Mouse (Mus musculus): ENCODE data around the gene Rln3.

The Rln3 gene

DNA sequence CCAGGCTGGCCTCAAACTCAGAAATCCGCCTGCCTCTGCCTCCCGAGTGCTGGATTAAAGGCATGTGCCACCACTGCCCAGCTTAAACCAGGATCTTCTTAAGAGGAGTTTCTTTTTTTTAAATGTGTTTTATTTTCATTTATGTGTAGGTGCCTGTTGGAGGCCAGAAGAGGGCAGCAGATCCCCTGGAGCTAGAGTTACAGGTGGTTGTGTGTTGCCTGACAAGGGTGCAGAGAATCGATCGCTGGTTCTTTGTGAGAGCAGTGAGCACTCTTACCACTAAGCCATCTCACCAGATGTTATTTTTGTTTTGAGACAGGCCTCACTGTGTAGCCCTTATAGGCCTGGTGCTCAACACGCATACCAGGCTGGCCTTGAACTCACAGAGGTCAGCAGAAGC lies 29.0 kb downstream of the Rln3 start:
- no peak for DNase-seq

DNA sequence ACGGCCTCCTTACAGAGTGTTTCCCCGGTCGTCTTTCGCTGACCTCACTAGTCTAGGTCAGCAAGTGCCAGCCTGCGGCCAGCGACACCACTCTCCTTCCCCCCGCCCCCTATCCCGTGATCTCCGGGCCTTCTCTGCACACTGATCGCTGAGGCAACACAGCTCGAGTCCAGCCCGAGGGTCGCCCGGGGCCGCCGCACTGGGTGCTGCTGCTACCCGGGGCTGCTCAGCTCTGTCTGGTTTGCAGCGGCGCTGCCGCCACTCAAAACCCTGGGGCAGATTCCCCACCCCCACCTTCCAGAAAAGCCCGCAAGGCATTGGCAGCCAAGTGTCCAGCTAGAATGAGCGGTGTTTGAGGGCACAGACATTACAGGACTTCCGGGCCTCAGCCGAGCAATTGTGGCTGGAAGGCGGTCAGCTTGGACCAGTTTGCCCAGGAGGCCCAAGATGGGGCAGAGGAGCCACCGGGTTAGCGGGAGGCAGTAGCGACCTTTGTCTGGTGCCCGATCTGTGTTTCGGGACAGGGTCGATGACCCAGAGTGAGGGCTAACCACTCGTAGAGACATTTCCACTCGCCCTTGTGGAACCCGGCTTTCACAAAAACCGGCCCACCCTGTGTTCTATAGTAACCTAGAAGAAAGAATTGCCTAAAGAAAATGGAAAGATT lies 32.2 kb downstream of the Rln3 start:
- peak; percentile 94 for DNase-seq

DNA sequence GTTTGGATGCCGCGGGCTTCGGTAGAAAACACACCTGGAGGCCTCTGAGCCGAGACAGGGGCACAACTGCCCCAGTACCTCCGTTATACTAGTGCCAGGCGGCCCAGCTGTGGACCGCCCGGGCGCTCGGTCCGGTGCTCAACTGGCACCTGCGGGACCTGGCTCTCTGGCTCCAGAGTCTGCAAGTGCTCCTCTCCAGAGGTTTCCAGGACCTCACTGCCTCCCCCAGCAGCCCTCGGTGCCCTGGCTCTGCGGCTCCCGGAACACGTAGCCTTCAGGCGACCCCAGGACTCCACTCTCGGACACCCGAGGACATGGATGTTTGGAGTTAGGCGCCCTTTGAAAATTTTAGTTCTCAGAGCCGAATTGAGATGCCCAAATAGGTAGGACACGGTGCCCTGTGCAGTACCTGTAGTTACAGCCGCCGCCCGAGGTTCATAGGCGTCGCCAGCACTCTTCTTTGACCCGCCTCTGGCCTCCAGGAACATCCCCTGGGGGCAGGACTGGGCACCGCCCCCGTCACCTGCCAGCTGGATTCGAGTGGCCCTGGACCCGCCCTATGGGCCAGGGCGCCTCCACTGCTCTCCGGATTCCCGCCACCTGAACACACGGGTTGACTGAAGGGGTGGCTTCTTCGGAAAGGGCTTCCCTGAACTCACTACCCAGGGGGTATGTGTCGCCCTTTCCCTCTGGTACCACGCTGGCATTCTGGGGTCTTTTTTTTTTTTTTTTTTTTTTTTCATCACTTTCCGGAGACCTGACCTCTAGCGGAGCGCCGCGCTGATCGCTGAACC lies 32.9 kb downstream of the Rln3 start, which contains the start of gene 2210011C24Rik:
TSS of gene 2210011C24Rik (minus strand) at position 467 of the 794 bp plus-strand sequence.
- peak; percentile 94 for DNase-seq

DNA sequence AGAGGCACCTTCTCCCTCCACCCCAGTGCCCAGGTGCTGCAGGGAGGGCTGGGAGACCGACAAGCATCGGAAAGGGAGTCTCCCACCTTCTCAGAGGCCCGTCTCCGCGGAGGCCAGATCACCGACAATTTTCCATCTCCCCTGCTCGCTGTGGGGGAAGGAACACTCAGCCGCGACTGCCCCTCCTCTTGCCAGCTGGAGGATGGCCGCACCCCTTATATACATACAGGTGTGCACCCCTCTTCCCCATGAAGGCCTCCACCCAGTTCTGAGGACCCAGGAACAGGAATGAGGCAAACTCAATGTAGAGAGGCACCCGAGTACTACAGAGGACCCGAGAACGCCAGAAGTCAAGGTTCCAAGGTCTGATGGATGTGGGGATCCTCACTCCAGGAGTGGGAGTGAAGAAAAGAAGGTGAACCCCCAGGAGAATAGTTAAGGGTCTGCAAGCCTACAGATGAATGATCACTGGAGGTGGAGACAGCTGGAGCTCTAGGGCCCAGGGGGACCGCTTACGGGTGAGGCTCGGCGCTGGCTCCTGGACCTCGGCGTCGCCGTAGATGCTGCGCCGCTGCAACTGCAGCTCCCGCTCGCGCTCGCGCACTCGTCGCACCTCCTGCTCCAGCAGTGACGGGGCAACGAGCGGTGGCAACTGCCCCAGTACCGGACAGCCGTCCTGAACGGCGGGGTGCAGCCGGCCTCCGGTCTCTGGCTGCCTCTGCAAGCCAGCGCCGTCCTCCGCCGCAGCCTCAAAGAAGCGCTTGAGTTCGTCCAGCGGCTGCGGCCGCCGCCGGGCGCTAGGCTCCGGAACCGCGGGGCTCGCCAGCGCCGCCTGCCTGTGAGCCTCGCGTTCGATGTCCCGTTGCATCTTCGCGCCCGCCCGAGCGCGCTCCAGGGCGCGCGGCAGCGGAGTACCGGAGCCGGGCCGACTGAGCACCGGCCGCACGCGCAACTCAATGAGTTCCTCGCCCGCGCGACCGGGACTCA lies 33.9 kb downstream of the Rln3 start:
- DNase-seq = peak; percentile 96

DNA sequence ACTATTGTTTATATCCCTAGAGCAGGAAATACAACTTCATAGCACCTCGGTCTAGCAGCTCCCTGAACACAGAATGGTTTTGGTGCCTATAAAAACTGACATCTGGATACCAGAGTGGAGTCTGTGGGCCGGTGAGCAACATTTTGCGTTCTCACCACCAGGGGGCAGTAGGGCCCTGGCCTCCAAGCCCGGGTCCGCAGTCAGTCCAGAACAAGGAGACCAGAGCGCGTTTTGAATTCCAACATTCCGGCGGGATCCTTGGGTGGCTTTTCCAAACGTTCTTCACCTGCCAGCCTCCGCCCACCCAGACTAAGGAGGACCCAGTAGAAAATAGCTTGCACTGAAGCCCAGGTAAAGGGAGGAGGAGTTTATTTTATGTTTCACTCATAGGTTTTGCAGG lies 34.9 kb downstream of the Rln3 start:
- DNase-seq = peak; percentile 98

DNA sequence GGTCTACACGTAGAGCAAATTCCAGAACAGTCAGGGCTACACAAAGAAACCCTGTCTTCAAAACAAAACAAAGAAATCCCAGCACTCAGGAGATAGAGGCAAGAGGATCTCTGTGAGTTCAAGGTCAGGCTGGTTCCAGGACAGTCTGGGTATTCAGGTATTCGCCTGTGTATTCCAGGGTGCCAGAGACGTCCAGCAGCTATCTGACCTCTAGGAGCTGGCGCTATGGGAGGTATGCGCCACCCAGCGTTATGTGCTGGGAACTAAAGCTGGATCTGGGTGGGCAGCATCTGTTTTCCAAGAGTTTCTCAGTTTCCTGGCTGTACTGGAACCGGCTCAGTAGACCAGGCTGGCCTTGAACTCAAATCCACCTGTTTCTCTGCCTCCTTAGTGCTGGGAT lies 36.4 kb downstream of the Rln3 start:
- no peak for DNase-seq

DNA sequence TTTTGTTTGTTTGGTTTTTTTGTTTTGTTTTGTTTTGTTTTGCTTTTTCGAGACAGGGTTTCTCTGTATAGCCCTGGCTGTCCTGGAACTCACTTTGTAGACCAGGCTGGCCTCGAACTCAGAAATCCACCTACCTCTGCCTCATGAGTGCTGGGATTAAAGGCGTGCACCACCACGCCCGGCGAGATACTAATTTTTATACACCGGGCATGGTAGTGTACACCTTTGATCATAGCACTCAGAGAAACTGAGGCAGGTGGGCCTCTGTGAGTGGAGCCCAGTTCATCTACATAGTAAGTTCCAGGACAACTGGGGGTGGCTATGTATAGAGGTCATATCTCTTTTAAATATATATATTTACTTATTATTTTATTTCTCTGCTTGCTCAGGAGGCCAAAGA lies 39.3 kb downstream of the Rln3 start:
- peak; percentile 92 for DNase-seq

DNA sequence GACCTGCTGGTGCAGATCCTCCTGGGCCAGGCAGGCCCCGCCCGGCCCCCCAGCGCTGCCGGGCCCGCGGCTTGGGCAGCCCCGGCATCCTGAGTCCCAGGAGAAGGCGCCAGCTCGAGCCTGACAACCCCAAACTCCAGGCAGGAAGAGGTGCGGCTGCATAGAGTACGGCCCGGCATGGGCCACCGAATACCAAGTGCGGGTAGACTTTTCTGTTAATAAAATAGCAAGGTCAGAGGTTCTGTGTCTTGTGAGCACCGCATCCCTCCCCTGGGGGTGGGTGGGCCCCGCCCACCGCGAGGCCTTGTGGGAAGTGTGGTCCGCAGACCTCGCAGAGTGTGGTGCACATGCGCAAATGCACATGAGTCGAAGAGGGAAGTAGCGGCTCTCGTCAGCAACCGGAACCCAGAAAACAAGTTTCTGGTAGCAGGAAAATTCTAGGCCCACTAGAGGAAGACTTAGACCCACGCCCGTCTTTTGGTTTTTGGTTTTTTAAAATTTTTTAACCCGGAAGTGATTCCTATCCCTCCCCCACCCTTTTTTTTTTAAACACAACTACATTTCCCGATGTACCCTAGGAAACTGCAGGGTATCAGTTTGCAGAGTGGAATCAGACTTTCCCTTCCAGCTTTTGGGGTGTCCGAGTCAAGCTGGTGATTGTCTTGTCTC lies 40.1 kb downstream of the Rln3 start:
- peak; percentile 99 for DNase-seq

DNA sequence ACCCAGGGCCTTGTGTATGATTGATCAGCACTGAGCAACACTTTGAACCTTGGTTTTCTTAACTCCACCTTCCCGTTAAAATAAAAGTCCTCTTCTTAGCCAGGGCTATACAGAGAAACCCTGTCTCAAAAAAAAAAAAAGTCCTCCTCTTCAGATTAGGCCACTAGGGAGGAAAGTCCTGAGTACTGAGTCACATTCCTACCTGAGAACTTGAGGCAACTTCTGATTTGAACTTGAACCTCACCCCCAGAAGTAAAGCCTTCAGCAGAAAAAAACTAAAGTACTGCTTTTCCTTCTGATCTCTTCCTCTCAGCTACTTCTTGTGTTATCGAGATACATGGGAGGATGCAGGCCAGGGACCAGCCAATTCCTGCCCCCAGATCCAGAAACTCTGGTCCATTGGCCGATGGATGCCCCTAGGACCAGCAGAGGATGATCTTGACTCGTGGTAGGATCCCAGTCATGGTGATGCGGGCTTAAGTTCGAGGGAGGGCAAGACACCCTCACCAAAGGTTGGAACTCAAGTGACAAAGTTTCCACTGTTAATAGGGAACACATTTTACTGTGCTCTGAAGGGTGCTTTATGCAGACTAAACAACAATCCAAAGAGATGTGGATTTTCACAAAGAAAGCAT lies 41.1 kb downstream of the Rln3 start:
- peak; percentile 92 for DNase-seq

DNA sequence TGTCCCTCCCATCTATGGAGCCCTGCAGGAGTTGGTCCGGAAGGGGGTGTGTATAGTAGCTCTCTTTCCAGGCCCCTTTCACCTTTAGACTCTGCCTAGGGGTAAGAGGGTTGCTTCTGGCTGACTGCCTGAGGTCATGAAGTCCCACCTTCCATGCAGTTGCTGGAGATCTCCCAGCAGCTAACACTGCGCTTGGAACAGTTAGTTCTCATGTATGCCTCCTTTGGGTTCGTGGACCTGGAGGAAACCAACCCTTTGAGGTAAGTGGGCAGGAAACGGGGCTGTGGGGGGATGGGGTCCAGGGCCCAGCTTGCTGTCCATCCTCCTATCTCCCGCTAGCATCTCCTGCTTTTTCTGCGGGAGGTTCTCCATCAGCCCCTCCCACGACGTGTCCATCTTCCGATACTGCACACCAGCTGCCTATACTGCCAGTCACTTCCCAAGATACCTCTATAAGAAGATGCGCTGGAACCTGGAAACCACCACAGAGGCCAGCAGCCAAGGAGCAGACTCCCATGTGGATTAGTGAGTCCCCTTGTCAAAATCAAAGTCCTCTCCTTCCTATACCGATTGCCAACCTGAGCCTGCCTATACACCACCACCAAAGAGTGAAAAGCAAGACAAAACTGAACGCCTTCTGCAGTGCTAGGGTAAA lies 41.7 kb downstream of the Rln3 start:
- DNase-seq = peak; percentile 91

DNA sequence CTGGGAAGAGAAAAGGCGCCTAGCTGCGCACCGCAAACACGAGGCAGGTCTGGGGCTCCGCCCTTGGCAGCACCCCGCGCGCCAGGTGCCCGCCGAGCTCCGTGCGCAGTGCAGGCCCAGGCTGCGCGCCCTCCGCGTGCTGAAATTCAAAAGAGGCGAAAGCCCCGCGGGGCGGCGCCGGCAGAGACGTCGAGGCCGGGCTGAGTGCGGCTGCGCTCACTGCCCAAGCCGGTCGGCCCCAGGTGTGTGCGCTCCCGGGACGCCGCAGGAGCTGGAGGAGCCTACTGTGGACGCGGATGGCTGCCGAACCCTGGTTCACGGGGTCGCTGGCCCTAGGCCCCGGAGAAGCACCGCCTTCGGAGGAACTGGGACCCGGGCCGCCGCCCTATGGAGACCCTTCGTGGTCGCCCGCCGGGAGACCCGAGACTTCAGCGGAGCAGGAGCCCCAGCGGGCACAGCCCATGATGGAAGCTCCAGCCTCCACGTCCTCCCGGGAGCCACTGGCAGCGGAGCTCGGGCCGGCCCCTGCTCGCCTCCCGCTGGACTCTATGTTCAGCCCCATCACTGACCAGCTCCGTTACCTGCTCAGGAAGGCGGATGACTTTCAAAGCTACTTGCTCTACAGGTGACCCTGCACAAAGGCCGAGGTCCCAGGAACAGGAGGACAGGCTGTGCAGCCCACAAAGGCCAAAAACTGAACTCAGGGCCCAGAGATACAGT lies 43.4 kb downstream of the Rln3 start, which contains the start of gene 1700067K01Rik:
TSS of gene 1700067K01Rik (plus strand) at position 222 of the 720 bp plus-strand sequence.
- peak; percentile 92 for DNase-seq

DNA sequence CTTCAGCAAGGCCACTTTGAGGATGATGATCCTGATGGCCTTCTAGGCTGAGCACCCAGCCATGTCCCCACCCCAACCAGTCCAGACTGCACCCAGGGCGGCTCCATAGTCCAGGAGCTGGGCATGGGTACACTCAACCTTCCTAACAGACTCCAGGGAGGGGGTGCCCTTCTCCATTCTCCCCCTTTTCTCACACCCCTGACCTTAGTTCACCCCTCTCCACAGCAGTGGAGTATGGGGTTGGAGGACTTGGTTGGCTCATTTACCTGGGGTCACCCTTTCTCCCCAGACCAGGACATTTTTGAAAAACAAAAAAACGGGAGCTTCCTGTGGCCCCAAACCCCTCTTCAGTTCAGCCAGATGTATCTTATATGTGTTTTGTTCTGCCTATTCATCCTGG lies 45.0 kb downstream of the Rln3 start:
- peak; percentile 92 for DNase-seq

DNA sequence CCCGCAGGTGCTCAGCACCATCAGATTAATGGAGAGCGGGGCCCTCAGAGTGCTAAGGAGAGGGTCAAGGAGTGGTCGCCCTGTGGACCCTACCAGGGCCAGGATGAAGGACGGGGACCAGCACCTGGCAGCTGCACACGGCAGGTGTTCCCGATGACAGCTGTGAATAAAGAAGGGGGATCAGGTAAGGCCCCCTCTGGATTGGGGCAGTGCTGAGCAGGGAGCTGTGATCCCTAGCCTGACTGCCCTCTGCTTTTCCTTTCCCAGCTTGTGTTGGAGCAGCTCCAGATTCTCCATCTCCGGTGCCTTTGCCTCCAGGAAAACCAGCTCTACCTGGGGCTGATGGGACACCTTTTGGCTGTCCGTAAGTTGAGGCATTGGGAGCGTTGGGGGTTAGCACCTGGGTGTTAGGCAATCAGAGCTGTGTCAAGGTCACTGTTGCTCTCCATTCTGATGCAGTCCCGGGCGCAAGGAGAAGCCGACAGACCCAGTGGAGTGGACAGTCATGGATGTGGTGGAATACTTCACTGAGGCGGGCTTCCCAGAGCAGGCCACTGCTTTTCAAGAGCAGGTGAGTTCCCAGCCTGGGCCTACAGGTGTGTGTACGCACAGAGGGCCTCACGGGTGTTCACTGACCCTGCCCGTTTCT lies 45.6 kb downstream of the Rln3 start:
- DNase-seq = peak; percentile 96

DNA sequence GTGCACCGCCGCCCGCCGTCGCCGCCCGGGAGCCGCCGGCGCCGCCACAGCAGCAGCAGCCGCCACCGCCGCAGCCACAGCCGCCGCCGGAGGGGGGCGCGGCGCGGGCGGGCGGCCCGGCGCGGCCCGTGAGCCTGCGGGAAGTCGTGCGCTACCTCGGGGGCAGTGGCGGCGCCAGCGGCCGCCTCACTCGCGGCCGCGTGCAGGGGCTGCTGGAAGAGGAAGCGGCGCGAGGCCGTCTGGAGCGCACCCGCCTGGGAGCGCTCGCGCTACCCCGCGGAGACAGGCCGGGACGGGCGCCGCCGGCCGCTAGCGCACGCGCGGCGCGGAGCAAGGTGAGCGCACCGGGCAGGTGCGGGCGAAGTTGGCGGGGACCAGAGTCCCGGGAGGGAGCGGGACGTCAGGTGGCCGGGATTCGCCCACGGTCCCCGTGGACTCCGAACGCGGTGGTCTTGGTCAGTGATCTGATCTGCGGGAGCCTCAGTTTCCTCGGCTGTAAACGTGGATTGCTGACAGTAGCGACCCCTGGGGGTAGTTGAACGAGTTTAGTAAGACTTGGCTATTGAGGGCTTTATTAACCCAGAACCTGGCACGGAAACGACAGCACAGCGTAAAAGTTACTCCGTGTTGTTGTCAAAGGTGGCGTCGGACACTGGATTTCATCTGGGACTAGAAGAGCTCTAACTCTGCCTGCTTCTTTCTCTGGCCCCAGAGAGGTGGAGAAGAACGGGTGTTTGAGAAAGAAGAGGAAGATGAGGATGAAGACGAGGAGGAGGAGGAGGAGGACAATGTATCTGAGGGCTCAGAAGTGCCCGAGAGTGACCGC lies 46.4 kb downstream of the Rln3 start:
- DNase-seq = peak; percentile 97

DNA sequence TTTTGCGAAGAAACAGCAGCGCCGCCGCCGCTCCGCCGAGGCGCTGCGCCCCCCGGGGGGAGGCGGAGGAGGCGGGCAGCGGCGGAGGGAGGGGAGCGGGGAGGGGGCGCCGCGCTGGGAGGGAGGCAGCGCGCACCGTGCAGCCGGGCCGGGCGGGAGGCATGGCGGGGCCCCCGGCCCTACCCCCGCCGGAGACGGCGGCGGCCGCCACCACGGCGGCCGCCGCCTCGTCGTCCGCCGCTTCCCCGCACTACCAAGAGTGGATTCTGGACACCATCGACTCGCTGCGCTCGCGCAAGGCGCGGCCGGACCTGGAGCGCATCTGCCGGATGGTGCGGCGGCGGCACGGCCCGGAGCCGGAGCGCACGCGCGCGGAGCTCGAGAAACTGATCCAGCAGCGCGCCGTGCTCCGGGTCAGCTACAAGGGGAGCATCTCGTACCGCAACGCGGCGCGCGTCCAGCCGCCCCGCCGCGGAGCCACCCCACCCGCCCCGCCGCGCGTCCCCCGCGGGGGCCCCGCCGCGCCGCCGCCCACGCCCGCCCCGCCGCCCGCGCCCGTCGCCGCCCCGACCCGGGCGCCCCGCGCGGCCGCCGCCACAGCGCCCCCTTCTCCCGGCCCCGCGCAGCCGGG lies 47.2 kb downstream of the Rln3 start, which contains the start of gene Samd1:
TSS of gene Samd1 (plus strand) at position 162 of the 631 bp plus-strand sequence.
- DNase-seq = peak; percentile 96

DNA sequence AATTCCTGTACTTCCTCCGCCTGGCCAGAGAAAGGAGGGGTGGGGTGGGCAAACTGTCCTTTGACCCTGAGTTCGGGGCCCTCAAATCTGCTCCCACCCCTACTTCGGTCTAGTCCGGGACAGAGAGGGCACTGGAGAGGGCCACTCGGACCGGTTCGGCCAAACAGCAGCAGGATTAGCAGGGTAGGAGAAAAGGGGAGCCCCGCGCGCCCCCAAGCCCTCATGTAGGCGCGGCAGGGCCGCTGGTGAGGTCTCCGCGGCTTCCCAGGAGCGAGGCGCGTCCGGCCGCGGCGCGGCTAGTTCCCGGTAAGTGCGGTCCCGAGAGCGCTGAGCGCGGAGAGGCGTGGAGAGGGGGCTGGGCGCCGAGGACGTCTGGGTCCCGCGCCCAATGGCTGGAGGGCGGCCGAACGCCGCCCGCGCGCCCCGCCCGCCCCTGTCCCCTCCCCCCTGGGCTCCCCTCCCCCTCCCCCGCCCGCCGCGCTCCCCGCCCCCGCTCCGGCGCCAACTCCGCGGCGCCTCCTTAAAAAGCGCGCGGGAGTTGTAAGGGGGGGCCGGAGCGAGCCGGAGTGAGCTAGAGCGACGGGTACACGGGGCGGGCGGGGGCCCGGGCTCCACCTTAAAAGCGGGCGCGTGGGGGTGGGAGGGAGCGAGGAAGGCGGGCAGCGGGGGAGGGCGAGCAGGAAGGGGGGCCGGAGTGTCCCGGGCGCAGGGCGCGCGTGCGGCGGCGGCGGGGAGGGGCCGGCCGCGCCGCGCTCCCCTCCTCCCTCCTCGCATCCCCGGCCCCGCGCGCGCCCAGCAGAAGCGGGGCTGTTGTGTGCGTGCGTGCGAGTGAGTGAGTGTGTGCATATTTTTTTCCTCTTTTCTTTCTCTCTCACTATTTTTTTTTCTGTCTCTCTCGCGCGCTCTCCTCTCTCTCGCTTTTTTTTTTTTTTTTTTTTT lies 48.0 kb downstream of the Rln3 start:
- DNase-seq = peak; percentile 99

DNA sequence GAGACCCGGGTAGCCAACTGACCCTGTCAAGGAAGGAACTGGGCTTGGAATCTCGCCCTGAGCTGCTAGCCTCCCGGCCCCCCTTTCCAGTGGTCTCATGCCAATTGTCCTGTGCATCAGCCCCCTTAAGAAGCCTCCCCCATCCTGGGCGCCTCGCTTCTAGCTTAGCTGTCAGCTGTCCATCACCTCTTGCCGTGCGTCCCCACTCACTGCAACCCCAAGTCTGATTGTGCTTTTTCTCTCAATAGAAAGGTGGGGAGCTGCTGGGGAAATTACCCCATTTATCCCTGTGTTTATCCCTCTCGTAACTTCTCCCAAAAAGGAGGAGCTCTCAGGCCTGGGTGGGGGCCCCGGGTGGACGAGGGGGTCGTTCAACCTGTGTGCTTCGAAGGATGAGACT lies 48.8 kb downstream of the Rln3 start:
- DNase-seq = peak; percentile 96
